Mouse (Mus musculus) cerebellum, postnatal 25 days (tissue): ENCODE data around the gene Prkd3.
A peak's percentile ranks its signal among the peaks of the same experiment; 100 is the strongest.

ENCODE experiments used
- DNase-seq, 2 experiments: peaks; one replicate each; pipeline ENCODE4 v3.0.0; 2021; ENCODE audit warnings: mixed read lengths in 2 of 2

Prkd3 gene

GRCm38 (mm10) chr17:78999745-79000270 lies 20.8 kb downstream of the Prkd3 start:
- no peak for DNase-seq

GRCm38 (mm10) chr17:78999189-78999588 lies 21.4 kb downstream of the Prkd3 start:
- no peak for DNase-seq

- DNase-seq, result no peak
These were observed 22.5 kb downstream of the Prkd3 start for GRCm38 (mm10) chr17:78998130-78998529.

GRCm38 (mm10) chr17:78994931-78995820 lies 25.4 kb downstream of the Prkd3 start:
- DNase-seq, result no peak

GRCm38 (mm10) chr17:78994382-78994781 lies 26.2 kb downstream of the Prkd3 start:
- no peak for DNase-seq

GRCm38 (mm10) chr17:78993670-78994069 lies 26.9 kb downstream of the Prkd3 start:
- DNase-seq, result no peak

- no peak for DNase-seq
These were observed 28.2 kb downstream of the Prkd3 start for GRCm38 (mm10) chr17:78992303-78993027.

GRCm38 (mm10) chr17:78991549-78991948 lies 29.1 kb downstream of the Prkd3 start:
- DNase-seq, result no peak

- no peak for DNase-seq
These were observed 31.6 kb downstream of the Prkd3 start for GRCm38 (mm10) chr17:78989015-78989414.

- no peak for DNase-seq
These were observed 36.9 kb downstream of the Prkd3 start for GRCm38 (mm10) chr17:78983736-78984135.

- DNase-seq, result no peak
These were observed 37.5 kb downstream of the Prkd3 start for GRCm38 (mm10) chr17:78983166-78983565.

GRCm38 (mm10) chr17:78968500-78968899 lies 52.1 kb downstream of the Prkd3 start:
- DNase-seq, result no peak

GRCm38 (mm10) chr17:78966092-78966883 lies 54.3 kb downstream of the Prkd3 start:
- no peak for DNase-seq

- no peak for DNase-seq
These were observed 56.2 kb downstream of the Prkd3 start for GRCm38 (mm10) chr17:78964387-78964786.

- DNase-seq, result no peak
These were observed 61.1 kb downstream of the Prkd3 start for GRCm38 (mm10) chr17:78959473-78959872.

GRCm38 (mm10) chr17:78953240-78953639 lies 67.4 kb downstream of the Prkd3 start:
- DNase-seq, result no peak

GRCm38 (mm10) chr17:78952070-78952469 lies 68.5 kb downstream of the Prkd3 start:
- no peak for DNase-seq

GRCm38 (mm10) chr17:78951225-78951624 lies 69.4 kb downstream of the Prkd3 start:
- no peak for DNase-seq

GRCm38 (mm10) chr17:78942579-78942978 lies 78.0 kb downstream of the Prkd3 start:
- DNase-seq, result no peak

GRCm38 (mm10) chr17:78938927-78939326 lies 81.7 kb downstream of the Prkd3 start:
- DNase-seq, result no peak

GRCm38 (mm10) chr17:78937229-78937853 lies 83.3 kb downstream of the Prkd3 start:
- peak in 1 of 2 experiments; percentile 38 for DNase-seq
